In genomic region chr11:76042882-76043281, GRCm38 (mm10) we compare ENCODE assay signal across 9 mouse cellular contexts. TPM values are rescaled to one million over a fixed set of nuclear protein-coding genes. Genes with fewer than 3 reads are reported as not detected.
DNase-seq lines count a peak whose midpoint lies in the region; ATAC-seq and TF ChIP-seq lines count a peak whose summit lies in the region.
"Had no signal": no experiment of that assay in that cellular context is flagged by ENCODE, and none has a peak within 500 bp of the region (broad histone marks: within the 10 kb centered on the region; RNA-seq: fewer than 3 reads in every experiment).

No protein-coding gene starts in this region.

- peak overlapping the region; percentile 72 for H3K27ac ChIP-seq in embryonic facial prominence, embryonic 15.5 days (replicated peaks)
- no peak overlapping the region for H3K27ac ChIP-seq in lung, postnatal 0 days (ENCODE audit: low read length)
- H3K27ac ChIP-seq in hindbrain, postnatal 0 days, result no peak overlapping the region
- no peak overlapping the region for H3K27ac ChIP-seq in hindbrain, embryonic 10.5 days
- H3K27ac ChIP-seq: midbrain, embryonic 15.5 days had no signal

- no peak overlapping the region for H3K4me3 ChIP-seq in embryonic facial prominence, embryonic 15.5 days (replicated peaks)
- H3K4me3 ChIP-seq in lung, postnatal 0 days (ENCODE audit: low read depth, low read length), result no peak overlapping the region
- no peak overlapping the region for H3K4me3 ChIP-seq in hindbrain, postnatal 0 days (ENCODE audit: low read length)
- H3K4me3 ChIP-seq in hindbrain, embryonic 10.5 days, result no peak overlapping the region
- H3K4me3 ChIP-seq: midbrain, embryonic 15.5 days had no signal

- no peak overlapping the region for H3K9ac ChIP-seq in embryonic facial prominence, embryonic 15.5 days
- no peak overlapping the region for H3K9ac ChIP-seq in lung, postnatal 0 days (replicated peaks; ENCODE audit: low read depth)
- H3K9ac ChIP-seq in hindbrain, postnatal 0 days (replicated peaks; ENCODE audit: low read length), result no peak overlapping the region
- H3K9ac ChIP-seq: midbrain, embryonic 15.5 days had no signal

- 16% methylated on average over 5 of the region's 5 CpGs for WGBS in embryonic facial prominence, embryonic 15.5 days
- WGBS in lung, postnatal 0 days, result 9% methylated on average over 5 of the region's 5 CpGs
- 26% methylated on average over 5 of the region's 5 CpGs for WGBS in hindbrain, postnatal 0 days
- 36% methylated on average over 5 of the region's 5 CpGs for WGBS in hindbrain, embryonic 10.5 days

- peak; percentile 45; the same call in 1 of the 2 replicates for ATAC-seq in embryonic facial prominence, embryonic 15.5 days (ENCODE audit: insufficient number of reproducible peaks, low FRiP score, low TSS enrichment, low read depth)
- ATAC-seq in lung, postnatal 0 days, result peak; percentile 81
- ATAC-seq in hindbrain, postnatal 0 days, result no peak
- ATAC-seq: midbrain, embryonic 15.5 days had no signal

- no peak for TF ChIP-seq CTCF in lung, postnatal 0 days (IDR thresholded peaks at IDR 0.05)
- TF ChIP-seq CTCF in hindbrain, postnatal 0 days (IDR thresholded peaks at IDR 0.05; ENCODE audit: low read depth), result no peak

- H3K9me3 ChIP-seq in embryonic facial prominence, embryonic 15.5 days (replicated peaks), result no peaks in the 10 kb centered on the region
- no peaks in the 10 kb centered on the region for H3K9me3 ChIP-seq in lung, postnatal 0 days (ENCODE audit: low read length)
- H3K9me3 ChIP-seq in hindbrain, postnatal 0 days (ENCODE audit: low read length), result no peaks in the 10 kb centered on the region
- H3K9me3 ChIP-seq in hindbrain, embryonic 10.5 days, result no peaks in the 10 kb centered on the region
- H3K9me3 ChIP-seq: midbrain, embryonic 15.5 days had no signal

- peaks cover 42% of the 10 kb centered on the region for H3K4me1 ChIP-seq in embryonic facial prominence, embryonic 15.5 days
- H3K4me1 ChIP-seq in lung, postnatal 0 days (ENCODE audit: insufficient read depth, low read depth, low read length), result peaks cover 4% of the 10 kb centered on the region; the same call in 1 of the 2 replicates
- peaks cover 12% of the 10 kb centered on the region; the same call in 1 of the 2 replicates for H3K4me1 ChIP-seq in hindbrain, postnatal 0 days (ENCODE audit: insufficient read depth, low read length)
- H3K4me1 ChIP-seq in hindbrain, embryonic 10.5 days (replicated peaks), result peaks cover 22% of the 10 kb centered on the region

- DNase-seq in adrenal gland, postnatal 14 days, result peak; percentile 39
- no peak for DNase-seq in adrenal gland, adult 18-20 months (ENCODE audit: low spot score in 2 of 2)
- DNase-seq in kidney, postnatal 14 days, result peak; percentile 68
- peak; percentile 86 for DNase-seq in lung, postnatal 0 days (ENCODE audit: low spot score)
- no peak for DNase-seq in cerebellum, adult 11 months
- DNase-seq in hindbrain, postnatal 0 days (ENCODE audit: low spot score), result no peak
- no peak for DNase-seq in hindbrain, embryonic 10.5 days (ENCODE audit: low spot score)

- no peak overlapping the region for H3K4me2 ChIP-seq in embryonic facial prominence, embryonic 15.5 days (replicated peaks)
- H3K4me2 ChIP-seq in lung, postnatal 0 days (replicated peaks; ENCODE audit: low read depth, low read length), result no peak overlapping the region
- H3K4me2 ChIP-seq in hindbrain, postnatal 0 days (ENCODE audit: low read depth, low read length), result no peak overlapping the region
- H3K4me2 ChIP-seq: midbrain, embryonic 15.5 days had no signal

- H3K36me3 ChIP-seq in embryonic facial prominence, embryonic 15.5 days, result peaks cover 22% of the 10 kb centered on the region; the same call in 1 of the 2 replicates
- 0 out of 2 replicates have a peak, but pooled peaks cover 4% of the 10 kb centered on the region for H3K36me3 ChIP-seq in lung, postnatal 0 days (ENCODE audit: insufficient read depth, low read length)
- H3K36me3 ChIP-seq in hindbrain, postnatal 0 days (ENCODE audit: insufficient read depth, low read length), result no peaks in the 10 kb centered on the region; the same call in 1 of the 2 replicates
- peaks cover 21% of the 10 kb centered on the region for H3K36me3 ChIP-seq in hindbrain, embryonic 10.5 days

- 0 out of 2 replicates have a peak, but pooled peaks cover 4% of the 10 kb centered on the region for H3K27me3 ChIP-seq in embryonic facial prominence, embryonic 15.5 days
- H3K27me3 ChIP-seq in lung, postnatal 0 days (replicated peaks; ENCODE audit: insufficient read depth, low read length), result no peaks in the 10 kb centered on the region
- no peaks in the 10 kb centered on the region for H3K27me3 ChIP-seq in hindbrain, postnatal 0 days (ENCODE audit: insufficient read depth, low read length)
- H3K27me3 ChIP-seq in hindbrain, embryonic 10.5 days (ENCODE audit: insufficient read depth, poor library complexity, severe bottlenecking), result no peaks in the 10 kb centered on the region
- H3K27me3 ChIP-seq: midbrain, embryonic 15.5 days had no signal

- TF ChIP-seq EP300 in lung, postnatal 0 days (IDR thresholded peaks at IDR 0.05), result no peak

RNA-seq across cellular contexts. Expression of gene Rflnb, which starts 15.3 kb away (rescaled TPM):
- total RNA-seq in adrenal gland, postnatal 14 days (2021), result 53.4 and 64.1 TPM in 2 replicates
- total RNA-seq in adrenal gland, adult 18-20 months (2021), result 10 to 100 TPM; 14.2 to 27.1 TPM
- 55.6 and 56.7 TPM in 2 replicates for polyA plus RNA-seq in embryonic facial prominence, embryonic 15.5 days (2015; fragmentation: Nextera tagmentation; extraction: Ambion mirVana)
- polyA plus RNA-seq in lung, postnatal 0 days (2015; fragmentation: Nextera tagmentation; extraction: Ambion mirVana), result 54.3 and 54.4 TPM in 2 replicates
- total RNA-seq in hindbrain, postnatal 0 days (2014; rRNA removed), result 13.6 and 17.4 TPM in 2 replicates
- 14.9 and 15.3 TPM in 2 replicates for polyA plus RNA-seq in hindbrain, postnatal 0 days (2015; fragmentation: Nextera tagmentation; extraction: Ambion mirVana)
- 14.4 and 15.9 TPM in 2 replicates for polyA plus RNA-seq in hindbrain, embryonic 10.5 days (2016; fragmentation: Nextera tagmentation; extraction: Ambion mirVana)

RNA-seq across cellular contexts. Expression of gene 1700016K19Rik, which starts 43.2 kb away (rescaled TPM):
- not detected in 2 replicates for total RNA-seq in adrenal gland, postnatal 14 days (2021)
- not detected for total RNA-seq in adrenal gland, adult 18-20 months (2021)
- 12.7 and 19.2 TPM in 2 replicates for polyA plus RNA-seq in embryonic facial prominence, embryonic 15.5 days (2015; fragmentation: Nextera tagmentation; extraction: Ambion mirVana)
- 15.5 and 20.2 TPM in 2 replicates for polyA plus RNA-seq in lung, postnatal 0 days (2015; fragmentation: Nextera tagmentation; extraction: Ambion mirVana)
- 2.5 and 4.8 TPM in 2 replicates for total RNA-seq in hindbrain, postnatal 0 days (2014; rRNA removed)
- 6.2 and 6.3 TPM in 2 replicates for polyA plus RNA-seq in hindbrain, postnatal 0 days (2015; fragmentation: Nextera tagmentation; extraction: Ambion mirVana)
- 1.4 and 3.8 TPM in 2 replicates for polyA plus RNA-seq in hindbrain, embryonic 10.5 days (2016; fragmentation: Nextera tagmentation; extraction: Ambion mirVana)

Comparison
In these comparisons a context has a peak if more than half of its experiments do, and no peak if none do; other contexts are left out.
1. DNase-seq: peak in adrenal gland, postnatal 14 days (single experiment), kidney, postnatal 14 days (single experiment) and lung, postnatal 0 days (single experiment); none in adrenal gland, adult 18-20 months (0 of 2), cerebellum, adult 11 months (single experiment), hindbrain, postnatal 0 days (single experiment) and hindbrain, embryonic 10.5 days (single experiment).